ENCODE assay signal across 8 mouse cellular contexts in genomic region chr16:64723273-64724057, GRCm38 (mm10). TPM values are rescaled to one million over a fixed set of nuclear protein-coding genes. Genes with fewer than 3 reads are reported as not detected.
DNase-seq lines count a peak whose midpoint lies in the region; ATAC-seq and TF ChIP-seq lines count a peak whose summit lies in the region.

No protein-coding gene starts in this region.

- TF ChIP-seq EP300 in stomach, postnatal 0 days (optimal IDR thresholded peaks at IDR 0.05) = no peak

- no peaks in the 10 kb centered on the region for H3K4me1 ChIP-seq in intestine, postnatal 0 days (replicated peaks; ENCODE audit: control insufficient read depth, insufficient read depth, low read length)
- no peaks in the 10 kb centered on the region for H3K4me1 ChIP-seq in midbrain, embryonic 16.5 days (ENCODE audit: control insufficient read depth, insufficient read depth, low read length)
- no peaks in the 10 kb centered on the region for H3K4me1 ChIP-seq in stomach, postnatal 0 days (replicated peaks; ENCODE audit: control insufficient read depth, insufficient read depth)

- DNase-seq in thymus, postnatal 14 days = peak; percentile 5
- DNase-seq in thymus, postnatal 10 days (ENCODE audit: low spot score in 2 of 2) = no peak
- DNase-seq in embryo, embryonic 11 days = peak; percentile 82
- DNase-seq in left cerebral cortex, postnatal 25 days (ENCODE audit: low spot score in 2 of 2) = peak; percentile 63 to 85
- peak; percentile 30 for DNase-seq in stomach, postnatal 0 days (ENCODE audit: low spot score)

- peak; percentile 70 for ATAC-seq in granulocyte monocyte progenitor cell, adult 5-6 weeks (replicated peaks; ENCODE audit: poor library complexity, severe bottlenecking)
- ATAC-seq in intestine, postnatal 0 days = peak; percentile 33; the same call in 1 of the 2 replicates
- peak; percentile 94 for ATAC-seq in midbrain, embryonic 16.5 days
- ATAC-seq in stomach, postnatal 0 days (ENCODE audit: low FRiP score, low TSS enrichment) = peak; percentile 68

- intact Hi-C loops in left cerebral cortex, postnatal 25 days (cut with DNase I) = loop anchor here (2.0 to 5.0 kb wide), 2 partner anchors 853 to 866 kb away; no protein-coding TSS in a partner anchor

- H3K9ac ChIP-seq in intestine, postnatal 0 days (ENCODE audit: low read depth, low read length) = no peak overlapping the region
- no peak overlapping the region for H3K9ac ChIP-seq in midbrain, embryonic 16.5 days (ENCODE audit: low read depth, low read length)
- no peak overlapping the region for H3K9ac ChIP-seq in stomach, postnatal 0 days (ENCODE audit: low read length)

- H3K9me3 ChIP-seq in intestine, postnatal 0 days (ENCODE audit: control insufficient read depth) = no peaks in the 10 kb centered on the region
- H3K9me3 ChIP-seq in midbrain, embryonic 16.5 days (replicated peaks; ENCODE audit: control insufficient read depth, low read length, poor library complexity, severe bottlenecking) = no peaks in the 10 kb centered on the region
- H3K9me3 ChIP-seq in stomach, postnatal 0 days (ENCODE audit: control insufficient read depth, low read length) = no peaks in the 10 kb centered on the region

- no peak overlapping the region for H3K4me3 ChIP-seq in intestine, postnatal 0 days (ENCODE audit: low read depth, low read length)
- H3K4me3 ChIP-seq in midbrain, embryonic 16.5 days (ENCODE audit: low read depth, low read length) = no peak overlapping the region
- H3K4me3 ChIP-seq in stomach, postnatal 0 days (ENCODE audit: low read depth, low read length) = no peak overlapping the region

- H3K27ac ChIP-seq in intestine, postnatal 0 days (ENCODE audit: low read depth, low read length) = no peak overlapping the region
- H3K27ac ChIP-seq in midbrain, embryonic 16.5 days (ENCODE audit: low read length) = no peak overlapping the region
- H3K27ac ChIP-seq in stomach, postnatal 0 days (replicated peaks) = no peak overlapping the region

- no peaks in the 10 kb centered on the region for H3K27me3 ChIP-seq in intestine, postnatal 0 days (replicated peaks; ENCODE audit: control insufficient read depth, insufficient read depth, low read length)
- no peaks in the 10 kb centered on the region for H3K27me3 ChIP-seq in midbrain, embryonic 16.5 days (ENCODE audit: control insufficient read depth, insufficient read depth, low read depth, low read length)
- H3K27me3 ChIP-seq in stomach, postnatal 0 days (ENCODE audit: control insufficient read depth, insufficient read depth, low read length) = no peaks in the 10 kb centered on the region

- peak; percentile 85 for TF ChIP-seq CTCF in intestine, postnatal 0 days (IDR thresholded peaks at IDR 0.05; ENCODE audit: low read depth)
- peak; percentile 88 for TF ChIP-seq CTCF in stomach, postnatal 0 days (IDR thresholded peaks at IDR 0.05; ENCODE audit: low read depth)

- H3K4me2 ChIP-seq in intestine, postnatal 0 days (replicated peaks; ENCODE audit: low read depth) = no peak overlapping the region
- no peak overlapping the region for H3K4me2 ChIP-seq in midbrain, embryonic 16.5 days (ENCODE audit: low read length)
- H3K4me2 ChIP-seq in stomach, postnatal 0 days (replicated peaks; ENCODE audit: low read depth) = no peak overlapping the region

- H3K36me3 ChIP-seq in intestine, postnatal 0 days (ENCODE audit: control insufficient read depth, insufficient read depth) = no peaks in the 10 kb centered on the region
- H3K36me3 ChIP-seq in midbrain, embryonic 16.5 days (ENCODE audit: control insufficient read depth, insufficient read depth, low read length) = no peaks in the 10 kb centered on the region
- H3K36me3 ChIP-seq in stomach, postnatal 0 days (ENCODE audit: control insufficient read depth, insufficient read depth, low read length) = no peaks in the 10 kb centered on the region

- 27% methylated on average over 4 of the region's 4 CpGs for WGBS in intestine, postnatal 0 days
- 54% methylated on average over 4 of the region's 4 CpGs for WGBS in midbrain, embryonic 16.5 days
- 29% methylated on average over 4 of the region's 4 CpGs for WGBS in stomach, postnatal 0 days

RNA-seq across cellular contexts. Expression of gene 4930453N24Rik, which starts 47.5 kb away (rescaled TPM):
- 26.0 and 32.7 TPM in 2 replicates for total RNA-seq in granulocyte monocyte progenitor cell, adult 5-6 weeks (2014; fragmentation: Nextera tagmentation)
- total RNA-seq in granulocyte monocyte progenitor cell, adult 5-6 weeks (2017) = 21.5 and 25.9 TPM in 2 replicates
- polyA plus RNA-seq in intestine, postnatal 0 days (2015; fragmentation: Nextera tagmentation; extraction: Ambion mirVana) = 13.7 and 15.1 TPM in 2 replicates
- 10 to 100 TPM; 20.5 to 22.0 TPM for total RNA-seq in left cerebral cortex, postnatal 25 days (2021)
- 18.6 TPM in 2 replicates for polyA plus RNA-seq in midbrain, embryonic 16.5 days (2015; fragmentation: Nextera tagmentation; extraction: Ambion mirVana)
- polyA plus RNA-seq in stomach, postnatal 0 days (2015; fragmentation: Nextera tagmentation; extraction: Ambion mirVana) = 16.6 and 17.5 TPM in 2 replicates

Comparison
In these comparisons a context has a peak if more than half of its experiments do, and no peak if none do; other contexts are left out.
1. DNase-seq: peak in thymus, postnatal 14 days (single experiment), embryo, embryonic 11 days (single experiment), left cerebral cortex, postnatal 25 days (2 of 2) and stomach, postnatal 0 days (single experiment); none in thymus, postnatal 10 days (0 of 2).
2. ATAC-seq: peak in every context shown above with its lines; median percentile 94 in midbrain, embryonic 16.5 days; 70 in granulocyte monocyte progenitor cell, adult 5-6 weeks; 68 in stomach, postnatal 0 days; 33 in intestine, postnatal 0 days.